Mouse (Mus musculus): Measurements from ENCODE around the gene Catsper4.

GRCm38 (mm10) chr4:134203340-134203896 is 23.8 kb downstream of the Catsper4 start:
- no peak for TF ChIP-seq CTCF (conservative IDR thresholded peaks at IDR 0.05; ENCODE audit: low read length)
- TF ChIP-seq POU5F1 (IDR thresholded peaks at IDR 0.05; ENCODE audit: borderline replicate concordance, low read length), result no peak
- TF ChIP-seq NANOG (IDR thresholded peaks at IDR 0.05; ENCODE audit: borderline replicate concordance, low read length), result no peak

Measured in E14TG2a.4 (cell line).